Mouse (Mus musculus): ENCODE measurements around the gene Khnyn. TPM values are rescaled to one million over a fixed set of nuclear protein-coding genes. Genes with fewer than 3 reads are reported as not detected.

The Khnyn gene
- total RNA-seq (2023) = 10 to 100 TPM; 79.3 to 82.3 TPM

DNA sequence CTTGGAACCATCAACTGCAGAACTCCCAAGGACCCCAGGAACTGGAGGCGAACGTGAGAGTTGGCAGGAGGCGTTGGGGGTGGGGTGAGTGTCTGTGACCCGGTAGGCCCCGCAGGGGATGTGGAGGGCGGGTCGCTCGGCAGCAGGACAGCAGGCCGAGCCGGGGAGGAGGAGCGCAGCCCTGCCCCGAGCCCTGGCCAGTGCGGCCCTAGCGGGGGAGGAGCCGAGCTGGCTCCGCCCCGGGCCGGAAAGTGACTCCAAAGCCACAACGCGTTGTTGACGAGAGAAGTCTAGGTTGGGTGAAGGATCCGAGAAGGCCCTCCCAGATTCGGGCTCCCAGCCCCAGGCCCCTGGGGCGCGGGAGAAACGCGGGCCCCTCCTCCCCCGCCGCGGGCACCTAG, at the start of gene Khnyn:
TSS of gene Khnyn (plus strand) at position 235 of the 401 bp plus-strand sequence.

GRCm38 (mm10) chr14:55853621-55854285, 31.0 kb upstream of the Khnyn start, which contains the start of gene Nynrin:
Nynrin (plus strand) TSS chr14:55854010.

DNA sequence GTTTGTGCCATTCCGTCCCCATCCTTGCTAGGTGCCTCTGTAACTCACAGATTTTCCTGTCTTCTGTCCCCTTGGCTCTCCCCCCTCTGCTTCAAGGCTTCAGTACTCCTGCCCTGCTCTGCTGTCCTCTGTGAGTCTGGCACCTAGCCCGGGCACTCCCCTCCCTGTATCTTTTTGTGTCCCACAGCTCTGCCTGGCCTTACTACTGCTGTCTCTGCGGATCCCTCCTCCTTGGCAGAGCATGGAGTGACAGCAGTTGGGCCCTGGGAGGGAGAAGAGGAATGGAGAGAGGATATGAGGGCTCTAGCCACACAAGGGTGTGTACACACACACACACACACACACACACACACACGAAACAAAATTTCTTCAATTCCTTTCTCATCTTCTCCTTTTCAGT, 581 bp upstream of the Khnyn start, which contains the start of gene Cbln3:
TSS of gene Cbln3 (minus strand) at position 227 of the 400 bp plus-strand sequence.

DNA sequence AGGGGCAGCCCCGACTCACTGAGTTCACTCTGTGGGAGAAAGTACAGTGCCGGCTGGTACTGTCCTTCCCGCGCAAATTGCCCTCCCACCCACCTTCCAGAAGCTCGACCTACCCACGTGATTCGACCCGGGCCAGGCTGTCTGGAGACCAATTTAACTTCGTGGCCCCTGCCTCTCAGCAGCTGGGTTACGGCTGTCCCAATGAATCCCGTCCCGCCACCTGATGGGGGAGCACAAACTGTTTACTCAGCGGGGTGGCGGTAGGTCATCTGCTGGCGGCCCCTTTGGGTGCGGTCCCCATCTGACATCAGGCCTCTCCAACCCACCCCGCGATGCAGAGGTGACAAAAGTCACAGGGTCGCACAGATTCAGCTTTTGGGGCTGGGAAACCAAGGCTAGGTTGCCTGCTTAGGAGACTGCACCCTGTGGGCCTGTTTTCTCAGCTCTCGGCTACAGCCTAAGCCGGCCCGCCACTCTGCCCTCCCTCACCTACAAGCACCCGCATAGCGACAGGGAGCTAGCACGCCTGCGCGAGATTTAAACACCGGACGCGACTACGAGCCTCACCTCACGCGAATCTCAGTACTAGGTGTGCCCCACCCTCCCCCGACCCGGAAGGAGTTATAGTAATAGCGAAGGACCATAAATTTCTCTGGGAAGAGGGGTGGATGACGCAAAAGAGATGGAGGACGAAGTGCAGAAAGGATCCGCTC, 15.1 kb downstream of the Khnyn start, which contains the start of gene Sdr39u1:
TSS of gene Sdr39u1 (minus strand) at position 593 of the 713 bp plus-strand sequence.

DNA sequence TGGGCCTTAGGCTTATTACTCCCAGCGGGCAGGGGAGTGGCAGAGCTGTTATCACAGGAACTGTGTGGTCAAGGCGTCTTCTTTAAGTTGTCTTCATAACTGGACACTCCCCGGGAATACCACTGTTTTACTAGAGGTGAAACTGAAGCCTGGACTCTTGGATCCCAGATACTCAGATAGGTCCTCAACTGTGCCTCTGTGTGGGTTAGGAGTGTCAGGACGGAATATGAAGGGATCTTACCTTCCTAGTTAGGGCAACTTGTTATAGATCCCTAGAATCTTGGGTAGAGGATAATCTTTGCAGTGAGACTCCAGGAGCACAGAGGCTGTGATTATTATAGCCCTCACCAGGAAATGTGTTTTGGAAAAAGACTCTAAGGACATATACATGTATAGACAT, 59.8 kb downstream of the Khnyn start, which contains the start of gene Cma1:
TSS of gene Cma1 (minus strand) at position 101 of the 400 bp plus-strand sequence.

Other genes with a start within 250 kb of the Khnyn start
- gene Ipo4, start 249.0 kb upstream of the Khnyn start, total RNA-seq (2023) = 10 to 100 TPM; 10.7 to 12.2 TPM
- 1 to 10 TPM in 1 of 2 experiments, under 1 TPM in 1; 0.79 to 2.4 TPM for gene Gm49378, start 247.1 kb upstream of the Khnyn start, total RNA-seq (2023)
- gene Tm9sf1, start 241.1 kb upstream of the Khnyn start, total RNA-seq (2023) = 10 to 100 TPM; 34.3 to 37.8 TPM
- gene Tssk4, start 234.8 kb upstream of the Khnyn start, total RNA-seq (2023) = 1 to 10 TPM; 1.6 to 2.0 TPM
- gene Mdp1, start 224.4 kb upstream of the Khnyn start, total RNA-seq (2023) = 10 to 100 TPM; 13.2 to 13.9 TPM
- gene Gmpr2, start 213.0 kb upstream of the Khnyn start, total RNA-seq (2023) = 10 to 100 TPM; 15.8 to 16.6 TPM
- 100 to 1,000 TPM; 154 to 173 TPM for gene Nedd8, start 212.8 kb upstream of the Khnyn start, total RNA-seq (2023)
- 10 to 100 TPM; 53.2 to 64.0 TPM for gene Tinf2, start 203.1 kb upstream of the Khnyn start, total RNA-seq (2023)
- 1 to 10 TPM in 1 of 2 experiments, under 1 TPM in 1; 0.71 to 1.4 TPM for gene Tgm1, start 171.0 kb upstream of the Khnyn start, total RNA-seq (2023)
- 10 to 100 TPM; 23.8 to 27.4 TPM for gene Rabggta, start 162.7 kb upstream of the Khnyn start, total RNA-seq (2023)
- gene Dhrs1, start 139.3 kb upstream of the Khnyn start, total RNA-seq (2023) = 10 to 100 TPM; 53.1 to 63.6 TPM
- gene Nop9, start 139.3 kb upstream of the Khnyn start, total RNA-seq (2023) = 10 to 100 TPM; 19.3 to 28.9 TPM
- gene Cideb, start 126.5 kb upstream of the Khnyn start, total RNA-seq (2023) = under 1 TPM in 1 of 2 experiments, not detected in 1; 0.53 TPM
- under 1 TPM; 0.79 to 0.84 TPM for gene Ltb4r2, start 123.5 kb upstream of the Khnyn start, total RNA-seq (2023)
- 100 to 1,000 TPM; 203 to 224 TPM for gene Ltb4r1, start 119.0 kb upstream of the Khnyn start, total RNA-seq (2023)
- under 1 TPM; 0.36 to 0.51 TPM for gene Adcy4, start 100.9 kb upstream of the Khnyn start, total RNA-seq (2023)
- gene Ripk3, start 96.1 kb upstream of the Khnyn start, total RNA-seq (2023) = 10 to 100 TPM; 29.1 to 40.3 TPM
- gene Nfatc4, start 61.8 kb upstream of the Khnyn start, total RNA-seq (2023) = not detected
- 1 to 10 TPM; 2.3 to 2.8 TPM for gene Nynrin, start 30.9 kb upstream of the Khnyn start, total RNA-seq (2023)
- under 1 TPM; 0.47 to 0.68 TPM for gene Cbln3, start 555 bp upstream of the Khnyn start, total RNA-seq (2023)
- gene Sdr39u1, start 15.3 kb downstream of the Khnyn start, total RNA-seq (2023) = 1 to 10 TPM; 1.7 to 3.6 TPM
- gene Cma1, start 59.7 kb downstream of the Khnyn start, total RNA-seq (2023) = not detected
- gene Cma2, start 66.0 kb downstream of the Khnyn start, total RNA-seq (2023) = not detected
- not detected for gene Mcpt1, start 133.0 kb downstream of the Khnyn start, total RNA-seq (2023)
- not detected for gene Mcpt9, start 145.5 kb downstream of the Khnyn start, total RNA-seq (2023)
- not detected for gene Mcpt2, start 157.1 kb downstream of the Khnyn start, total RNA-seq (2023)
- gene Mcpt4, start 177.4 kb downstream of the Khnyn start, total RNA-seq (2023) = not detected
- gene Mcpt8, start 200.3 kb downstream of the Khnyn start, total RNA-seq (2023) = 100 to 1,000 TPM; 123 to 204 TPM
- gene Ctsg, start 217.6 kb downstream of the Khnyn start, total RNA-seq (2023) = 100 to 1,000 TPM; 166 to 198 TPM
- gene Gzme, start 235.7 kb downstream of the Khnyn start, total RNA-seq (2023) = not detected
- gene Gzmd, start 247.7 kb downstream of the Khnyn start, total RNA-seq (2023) = not detected